Mouse (Mus musculus) frontal cortex, postnatal 14 days (tissue): ENCODE measurements around the gene Atp8b4.

ENCODE experiments used
- DNase-seq, 2 experiments: peaks; one replicate each; pipeline ENCODE4 v3.0.0; 2022; ENCODE audit warnings: low spot score in 2 of 2

The Atp8b4 gene

GRCm38 (mm10) chr2:126287942-126288341 lies 212.5 kb downstream of the Atp8b4 start:
- no peak for DNase-seq

DNA sequence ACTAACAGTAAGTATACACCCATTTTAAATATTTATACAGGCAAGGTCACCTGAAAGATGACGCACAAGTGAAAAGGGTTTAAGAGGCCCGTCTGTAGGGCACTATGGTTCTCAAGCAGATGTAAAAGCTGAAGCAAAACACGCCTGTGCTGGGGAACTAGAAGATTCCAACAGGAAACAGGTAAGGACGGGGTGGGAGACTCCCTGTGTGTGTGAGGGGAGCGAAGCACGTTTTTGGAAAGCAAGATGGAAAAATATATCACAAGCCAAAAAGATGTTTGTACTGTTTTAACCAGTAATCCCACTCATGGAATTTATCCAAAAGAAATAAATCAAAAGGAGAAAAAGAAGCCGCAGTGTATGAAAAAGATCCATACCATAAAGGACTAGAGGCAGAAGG lies 214.1 kb downstream of the Atp8b4 start:
- no peak for DNase-seq

GRCm38 (mm10) chr2:126284071-126284470 lies 216.4 kb downstream of the Atp8b4 start:
- no peak for DNase-seq

DNA sequence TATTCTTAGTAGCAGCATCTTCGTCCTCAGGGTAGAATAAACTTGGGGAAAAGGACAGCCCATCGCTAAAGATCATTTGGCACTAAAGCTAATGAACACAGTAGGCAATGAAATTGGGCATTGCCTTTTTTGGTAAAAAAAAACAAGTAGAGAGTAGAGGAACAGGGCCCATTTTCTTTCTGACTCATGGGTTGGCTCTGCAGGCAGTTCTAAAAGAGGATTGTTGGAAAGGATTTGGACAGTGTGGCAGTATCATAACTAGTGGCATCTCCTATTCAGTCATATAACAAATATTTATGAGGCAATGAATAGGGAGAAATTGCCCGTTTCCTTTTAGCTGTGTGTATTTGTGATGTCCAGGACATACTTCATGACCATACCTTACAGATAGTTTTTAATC lies 217.4 kb downstream of the Atp8b4 start:
- DNase-seq = no peak

DNA sequence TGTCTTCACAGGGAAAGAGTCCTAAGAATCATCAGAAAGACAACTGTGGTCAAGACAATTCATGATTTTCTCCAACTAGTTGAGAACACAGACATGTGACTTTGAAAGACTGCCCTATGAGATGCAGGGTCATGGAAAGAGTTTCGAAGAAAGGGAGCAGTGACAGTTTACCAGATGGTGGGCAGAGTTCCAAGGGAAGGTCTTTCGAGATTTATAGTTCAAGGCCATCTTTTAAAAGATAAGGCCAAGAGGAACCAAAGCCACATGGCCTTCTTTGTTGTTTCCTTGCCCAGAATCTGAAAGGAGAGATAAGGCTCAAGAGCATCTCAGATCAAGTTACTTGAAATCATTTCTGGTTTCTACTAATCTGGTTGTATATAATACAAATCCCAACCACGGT lies 225.0 kb downstream of the Atp8b4 start:
- no peak for DNase-seq

DNA sequence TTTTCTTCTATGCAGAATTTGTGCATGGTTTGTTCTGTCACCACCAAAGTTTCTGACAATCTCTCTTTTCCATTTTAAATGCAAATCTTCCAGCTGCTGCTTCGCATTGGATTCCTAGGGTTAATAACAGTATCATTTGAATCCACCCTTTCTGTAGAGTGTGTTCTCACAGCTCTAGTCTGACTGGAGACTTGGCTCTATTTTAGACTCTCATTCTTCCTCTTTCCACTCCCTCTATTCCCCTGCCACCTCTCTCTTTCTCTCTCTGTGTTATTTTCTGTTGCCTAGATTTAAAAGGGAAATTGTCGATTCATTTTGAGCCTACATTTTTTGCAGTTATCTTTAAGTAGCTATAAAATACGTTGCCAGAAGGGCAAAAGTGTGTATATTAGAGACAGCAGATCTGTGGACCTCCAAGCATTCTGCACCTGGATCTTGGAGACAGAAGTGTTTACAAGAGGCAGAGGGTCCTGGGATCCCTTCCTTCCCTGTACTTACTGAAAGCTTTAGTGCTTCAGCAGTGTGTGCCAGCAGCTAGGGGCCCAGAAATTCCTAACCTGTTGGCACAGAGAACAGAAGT lies 225.6 kb downstream of the Atp8b4 start:
- no peak for DNase-seq

- no peak for DNase-seq
These were observed 226.2 kb downstream of the Atp8b4 start for GRCm38 (mm10) chr2:126274311-126274710.
